In genomic region chr9:107308346-107309000, GRCm38 (mm10) we compare ENCODE assay signal across 10 mouse cellular contexts. TPM values are rescaled to one million over a fixed set of nuclear protein-coding genes. Genes with fewer than 3 reads are reported as not detected.
DNase-seq lines count a peak whose midpoint lies in the region; ATAC-seq and TF ChIP-seq lines count a peak whose summit lies in the region.
"Had no signal": no experiment of that assay in that cellular context is flagged by ENCODE, and none has a peak within 500 bp of the region (broad histone marks: within the 10 kb centered on the region; RNA-seq: fewer than 3 reads in every experiment).

No protein-coding gene starts in this region.

- no peak for TF ChIP-seq POLR2A in bone marrow, adult 2 months (IDR thresholded peaks at IDR 0.05; ENCODE audit: borderline replicate concordance, control insufficient read depth, low read depth, low read length)

- H3K4me1 ChIP-seq in intestine, embryonic 14.5 days (replicated peaks; ENCODE audit: control insufficient read depth, insufficient read depth, low read length): peaks cover 10% of the 10 kb centered on the region; the same call in 1 of the 2 replicates
- peaks cover 19% of the 10 kb centered on the region for H3K4me1 ChIP-seq in intestine, postnatal 0 days (replicated peaks; ENCODE audit: control insufficient read depth, insufficient read depth, low read length)
- H3K4me1 ChIP-seq in bone marrow, adult 2 months (ENCODE audit: control insufficient read depth, insufficient read depth, low read length): peaks cover 17% of the 10 kb centered on the region
- no peaks in the 10 kb centered on the region for H3K4me1 ChIP-seq in forebrain, embryonic 16.5 days (replicated peaks; ENCODE audit: control insufficient read depth, insufficient read depth, low read length)

- DNase-seq in adrenal gland, postnatal 10 days: peak; percentile 45
- DNase-seq in adrenal gland, adult 18-20 months (ENCODE audit: low spot score in 2 of 2): no peak
- no peak for DNase-seq in intestine, embryonic 14.5 days (ENCODE audit: low spot score)
- peak; percentile 44 to 62 for DNase-seq in kidney, postnatal 36 days
- DNase-seq in embryo, embryonic 10 days (ENCODE audit: low spot score): no peak
- DNase-seq: forebrain, postnatal 0 days had no signal

- H3K9ac ChIP-seq in intestine, embryonic 14.5 days (ENCODE audit: low read length): no peak overlapping the region
- no peak overlapping the region for H3K9ac ChIP-seq in intestine, postnatal 0 days (ENCODE audit: low read depth, low read length)
- H3K9ac ChIP-seq in forebrain, embryonic 16.5 days (replicated peaks; ENCODE audit: low read depth, low read length): no peak overlapping the region
- H3K9ac ChIP-seq: forebrain, postnatal 0 days; limb, embryonic 13.5 days had no signal

- no peak overlapping the region for H3K4me2 ChIP-seq in intestine, embryonic 14.5 days (ENCODE audit: low read length)
- no peak overlapping the region for H3K4me2 ChIP-seq in intestine, postnatal 0 days (replicated peaks; ENCODE audit: low read depth)
- H3K4me2 ChIP-seq in forebrain, embryonic 16.5 days (ENCODE audit: low read length): no peak overlapping the region
- H3K4me2 ChIP-seq: limb, embryonic 13.5 days had no signal

- H3K4me3 ChIP-seq in intestine, embryonic 14.5 days (ENCODE audit: low read depth, low read length): no peak overlapping the region
- H3K4me3 ChIP-seq in intestine, postnatal 0 days (ENCODE audit: low read depth, low read length): no peak overlapping the region
- H3K4me3 ChIP-seq in bone marrow, adult 2 months (replicated peaks; ENCODE audit: control insufficient read depth, low read depth, low read length): no peak overlapping the region
- H3K4me3 ChIP-seq in forebrain, embryonic 16.5 days (replicated peaks; ENCODE audit: low read length): no peak overlapping the region
- H3K4me3 ChIP-seq: limb, embryonic 13.5 days had no signal

- no peaks in the 10 kb centered on the region for H3K36me3 ChIP-seq in intestine, embryonic 14.5 days (ENCODE audit: control insufficient read depth, insufficient read depth, low read length)
- H3K36me3 ChIP-seq in intestine, postnatal 0 days (ENCODE audit: control insufficient read depth, insufficient read depth): 0 out of 2 replicates have a peak, but pooled peaks cover under 1% of the 10 kb centered on the region
- H3K36me3 ChIP-seq in forebrain, embryonic 16.5 days (ENCODE audit: control insufficient read depth, insufficient read depth): no peaks in the 10 kb centered on the region

- peak overlapping the region; percentile 24 for H3K27ac ChIP-seq in intestine, embryonic 14.5 days (ENCODE audit: low read depth)
- H3K27ac ChIP-seq in intestine, postnatal 0 days (ENCODE audit: low read depth, low read length): no peak overlapping the region; the same call in 1 of the 2 replicates
- H3K27ac ChIP-seq in bone marrow, adult 2 months (ENCODE audit: control insufficient read depth, insufficient read depth, low read depth, low read length, poor library complexity): peak overlapping the region; percentile 52
- H3K27ac ChIP-seq in forebrain, embryonic 16.5 days (ENCODE audit: low read length): no peak overlapping the region
- H3K27ac ChIP-seq: limb, embryonic 13.5 days had no signal

- ATAC-seq in intestine, embryonic 14.5 days (replicated peaks; ENCODE audit: low FRiP score, low TSS enrichment, low read depth): no peak
- no peak for ATAC-seq in intestine, postnatal 0 days
- no peak for ATAC-seq in forebrain, embryonic 16.5 days
- ATAC-seq: forebrain, postnatal 0 days had no signal

- no peaks in the 10 kb centered on the region for H3K27me3 ChIP-seq in intestine, embryonic 14.5 days (replicated peaks; ENCODE audit: control insufficient read depth, insufficient read depth, low read length)
- H3K27me3 ChIP-seq in intestine, postnatal 0 days (replicated peaks; ENCODE audit: control insufficient read depth, insufficient read depth, low read length): no peaks in the 10 kb centered on the region
- H3K27me3 ChIP-seq in forebrain, embryonic 16.5 days (replicated peaks; ENCODE audit: control insufficient read depth, insufficient read depth, low read length): no peaks in the 10 kb centered on the region
- H3K27me3 ChIP-seq: limb, embryonic 13.5 days had no signal

- TF ChIP-seq CTCF in intestine, postnatal 0 days (IDR thresholded peaks at IDR 0.05; ENCODE audit: low read depth): no peak
- TF ChIP-seq CTCF in bone marrow, adult 2 months (IDR thresholded peaks at IDR 0.05; ENCODE audit: control insufficient read depth, insufficient read depth, low read length): no peak

- H3K9me3 ChIP-seq in intestine, embryonic 14.5 days (ENCODE audit: control insufficient read depth, low read length): no peaks in the 10 kb centered on the region
- H3K9me3 ChIP-seq in intestine, postnatal 0 days (ENCODE audit: control insufficient read depth): no peaks in the 10 kb centered on the region
- H3K9me3 ChIP-seq in forebrain, embryonic 16.5 days (ENCODE audit: control insufficient read depth, low read length): no peaks in the 10 kb centered on the region
- H3K9me3 ChIP-seq: limb, embryonic 13.5 days had no signal

- 86% methylated on average over 9 of the region's 9 CpGs for WGBS in intestine, embryonic 14.5 days
- WGBS in intestine, postnatal 0 days: 86% methylated on average over 9 of the region's 9 CpGs
- WGBS in bone marrow, adult 2 months: 90% methylated on average over 9 of the region's 9 CpGs
- 85% methylated on average over 9 of the region's 9 CpGs for WGBS in forebrain, embryonic 16.5 days

RNA-seq across cellular contexts. Expression of gene Cish, which starts 12.6 kb away (rescaled TPM):
- 10 to 100 TPM; 36.9 to 45.3 TPM for total RNA-seq in adrenal gland, postnatal 10 days (2021)
- 1 to 10 TPM; 7.9 to 9.9 TPM for total RNA-seq in adrenal gland, adult 18-20 months (2021)
- polyA plus RNA-seq in intestine, embryonic 14.5 days (2014; fragmentation: Nextera tagmentation; extraction: Ambion mirVana): 8.9 and 9.6 TPM in 2 replicates
- polyA plus RNA-seq in intestine, postnatal 0 days (2015; fragmentation: Nextera tagmentation; extraction: Ambion mirVana): 9.4 and 12.1 TPM in 2 replicates
- polyA plus RNA-seq in bone marrow, adult 2 months (2011; ENCODE audit: insufficient read depth, insufficient read length, low replicate concordance, missing spikeins): 2.5 and 7.0 TPM in 2 replicates
- 9.2 and 11.1 TPM in 2 replicates for polyA plus RNA-seq in forebrain, embryonic 16.5 days (2015; fragmentation: Nextera tagmentation; extraction: Ambion mirVana)

RNA-seq across cellular contexts. Expression of gene Mapkapk3, which starts 18.8 kb away (rescaled TPM):
- total RNA-seq in adrenal gland, postnatal 10 days (2021): 10 to 100 TPM; 28.6 to 29.5 TPM
- total RNA-seq in adrenal gland, adult 18-20 months (2021): 10 to 100 TPM; 42.8 to 55.6 TPM
- 21.2 and 23.2 TPM in 2 replicates for polyA plus RNA-seq in intestine, embryonic 14.5 days (2014; fragmentation: Nextera tagmentation; extraction: Ambion mirVana)
- polyA plus RNA-seq in intestine, postnatal 0 days (2015; fragmentation: Nextera tagmentation; extraction: Ambion mirVana): 26.2 and 30.4 TPM in 2 replicates
- polyA plus RNA-seq in bone marrow, adult 2 months (2011; ENCODE audit: insufficient read depth, insufficient read length, low replicate concordance, missing spikeins): 16.9 and 46.9 TPM in 2 replicates
- 1.4 and 1.7 TPM in 2 replicates for polyA plus RNA-seq in forebrain, embryonic 16.5 days (2015; fragmentation: Nextera tagmentation; extraction: Ambion mirVana)

RNA-seq across cellular contexts. Expression of gene Hemk1, which starts 29.7 kb away (rescaled TPM):
- total RNA-seq in adrenal gland, postnatal 10 days (2021): 10 to 100 TPM; 24.1 to 33.5 TPM
- 10 to 100 TPM; 12.9 to 17.4 TPM for total RNA-seq in adrenal gland, adult 18-20 months (2021)
- 10.4 and 12.8 TPM in 2 replicates for polyA plus RNA-seq in intestine, embryonic 14.5 days (2014; fragmentation: Nextera tagmentation; extraction: Ambion mirVana)
- polyA plus RNA-seq in intestine, postnatal 0 days (2015; fragmentation: Nextera tagmentation; extraction: Ambion mirVana): 5.9 and 8.2 TPM in 2 replicates
- polyA plus RNA-seq in bone marrow, adult 2 months (2011; ENCODE audit: insufficient read depth, insufficient read length, low replicate concordance, missing spikeins): 18.2 and 30.2 TPM in 2 replicates
- 15.6 and 18.8 TPM in 2 replicates for polyA plus RNA-seq in forebrain, embryonic 16.5 days (2015; fragmentation: Nextera tagmentation; extraction: Ambion mirVana)

RNA-seq across cellular contexts. Expression of gene 6430571L13Rik, which starts 31.9 kb away (rescaled TPM):
- 10 to 100 TPM in 1 of 2 experiments, 1 to 10 TPM in 1; 4.0 to 10.9 TPM for total RNA-seq in adrenal gland, postnatal 10 days (2021)
- total RNA-seq in adrenal gland, adult 18-20 months (2021): 1 to 10 TPM in 1 of 2 experiments, under 1 TPM in 1; 0.30 to 1.3 TPM
- 0.28 and 0.31 TPM in 2 replicates for polyA plus RNA-seq in intestine, embryonic 14.5 days (2014; fragmentation: Nextera tagmentation; extraction: Ambion mirVana)
- 0.14 and 0.20 TPM in 2 replicates for polyA plus RNA-seq in intestine, postnatal 0 days (2015; fragmentation: Nextera tagmentation; extraction: Ambion mirVana)
- not detected in 2 replicates for polyA plus RNA-seq in bone marrow, adult 2 months (2011; ENCODE audit: insufficient read depth, insufficient read length, low replicate concordance, missing spikeins)
- polyA plus RNA-seq in forebrain, embryonic 16.5 days (2015; fragmentation: Nextera tagmentation; extraction: Ambion mirVana): 3.3 and 5.4 TPM in 2 replicates

Comparison
In these comparisons a context has a peak if more than half of its experiments do, and no peak if none do; other contexts are left out.
1. DNase-seq: peak in adrenal gland, postnatal 10 days (single experiment) and kidney, postnatal 36 days (2 of 2); none in adrenal gland, adult 18-20 months (0 of 2), intestine, embryonic 14.5 days (single experiment) and embryo, embryonic 10 days (single experiment).
2. H3K27ac ChIP-seq: peak in intestine, embryonic 14.5 days (single experiment) and bone marrow, adult 2 months (single experiment); none in intestine, postnatal 0 days (single experiment) and forebrain, embryonic 16.5 days (single experiment).